In genomic region chr3:122729960-122730740, GRCm38 (mm10) we compare ENCODE assay signal across 8 mouse cellular contexts. TPM values are rescaled to one million over a fixed set of nuclear protein-coding genes. Genes with fewer than 3 reads are reported as not detected.
DNase-seq lines count a peak whose midpoint lies in the region; ATAC-seq and TF ChIP-seq lines count a peak whose summit lies in the region.

No protein-coding gene starts in this region.

- no peaks in the 10 kb centered on the region for H3K36me3 ChIP-seq in E14TG2a.4 (ENCODE audit: insufficient read depth, low read length)
- H3K36me3 ChIP-seq in forebrain, postnatal 0 days (ENCODE audit: insufficient read depth) = no peaks in the 10 kb centered on the region
- no peaks in the 10 kb centered on the region for H3K36me3 ChIP-seq in lung, embryonic 16.5 days (ENCODE audit: control insufficient read depth, insufficient read depth, low read length)
- no peaks in the 10 kb centered on the region for H3K36me3 ChIP-seq in thymus, adult 2 months (ENCODE audit: control insufficient read depth, insufficient read depth, low read length)

- peaks cover 47% of the 10 kb centered on the region for H3K27me3 ChIP-seq in E14TG2a.4 (ENCODE audit: insufficient read depth, low read length)
- no peaks in the 10 kb centered on the region for H3K27me3 ChIP-seq in forebrain, postnatal 0 days (ENCODE audit: insufficient read depth, low read length)
- H3K27me3 ChIP-seq in lung, embryonic 16.5 days (ENCODE audit: control insufficient read depth, insufficient read depth, low read depth, low read length) = no peaks in the 10 kb centered on the region
- H3K27me3 ChIP-seq in thymus, adult 2 months (ENCODE audit: control insufficient read depth, insufficient read depth, low read length) = no peaks in the 10 kb centered on the region

- no peak for TF ChIP-seq CTCF in E14TG2a.4 (conservative IDR thresholded peaks at IDR 0.05; ENCODE audit: low read length)
- peak; percentile 57 for TF ChIP-seq CTCF in forebrain, postnatal 0 days (IDR thresholded peaks at IDR 0.05; ENCODE audit: low read depth)
- peak; percentile 73 for TF ChIP-seq CTCF in layer of hippocampus, adult 2 months (conservative IDR thresholded peaks at IDR 0.05)
- peak; percentile 93; the same call in 1 of the 2 replicates for TF ChIP-seq CTCF in thymus, adult 2 months (IDR thresholded peaks at IDR 0.05; ENCODE audit: borderline replicate concordance, control insufficient read depth, extremely low read depth, insufficient read depth, low read length, poor library complexity)

- peaks cover 12% of the 10 kb centered on the region for H3K4me1 ChIP-seq in E14TG2a.4 (replicated peaks; ENCODE audit: low read depth, low read length)
- H3K4me1 ChIP-seq in forebrain, postnatal 0 days (ENCODE audit: insufficient read depth) = no peaks in the 10 kb centered on the region
- H3K4me1 ChIP-seq in lung, embryonic 16.5 days (replicated peaks; ENCODE audit: control insufficient read depth, insufficient read depth, low read length) = peaks cover 3% of the 10 kb centered on the region; the same call in 1 of the 2 replicates
- H3K4me1 ChIP-seq in thymus, adult 2 months (replicated peaks; ENCODE audit: control insufficient read depth, insufficient read depth, low read length) = no peaks in the 10 kb centered on the region

- H3K9ac ChIP-seq in forebrain, postnatal 0 days = peak overlapping the region; percentile 76
- H3K9ac ChIP-seq in lung, embryonic 16.5 days (ENCODE audit: low read length) = peak overlapping the region; percentile 93

- DNase-seq in cerebellum, adult 11 months = peak; percentile 9
- DNase-seq in forebrain, postnatal 0 days = peak; percentile 71
- peak; percentile 81 to 85 for DNase-seq in heart, postnatal 36 days
- DNase-seq in layer of hippocampus, adult 2 months (ENCODE audit: low spot score in 2 of 2) = peak in 1 of 2 experiments; percentile 23
- peak; percentile 56 for DNase-seq in ovary, adult 18-20 months (ENCODE audit: low spot score)
- DNase-seq in thymus, adult 2 months = peak; percentile 63

- peak overlapping the region; percentile 88 for H3K27ac ChIP-seq in forebrain, postnatal 0 days (ENCODE audit: low read depth, low read length)
- H3K27ac ChIP-seq in layer of hippocampus, adult 2 months = peak overlapping the region; percentile 74
- peak overlapping the region; percentile 98 for H3K27ac ChIP-seq in lung, embryonic 16.5 days (ENCODE audit: low read length)
- H3K27ac ChIP-seq in thymus, adult 2 months (ENCODE audit: control insufficient read depth, insufficient read depth, low read length) = no peak overlapping the region

- H3K4me3 ChIP-seq in E14TG2a.4 (replicated peaks; ENCODE audit: low read length) = peak overlapping the region; percentile 88
- peak overlapping the region; percentile 79 for H3K4me3 ChIP-seq in forebrain, postnatal 0 days (ENCODE audit: low read depth, low read length)
- peak overlapping the region; percentile 77 for H3K4me3 ChIP-seq in layer of hippocampus, adult 2 months
- peak overlapping the region; percentile 81 for H3K4me3 ChIP-seq in lung, embryonic 16.5 days (ENCODE audit: low read length)
- peak overlapping the region; percentile 64 for H3K4me3 ChIP-seq in thymus, adult 2 months (ENCODE audit: control insufficient read depth, insufficient read depth, low read length)

- H3K9me3 ChIP-seq in E14TG2a.4 (ENCODE audit: low read length) = no peaks in the 10 kb centered on the region
- H3K9me3 ChIP-seq in forebrain, postnatal 0 days (ENCODE audit: low read length) = no peaks in the 10 kb centered on the region
- H3K9me3 ChIP-seq in lung, embryonic 16.5 days (ENCODE audit: control insufficient read depth, low read length) = no peaks in the 10 kb centered on the region

- TF ChIP-seq POLR2A in thymus, adult 2 months (IDR thresholded peaks at IDR 0.05; ENCODE audit: control insufficient read depth, extremely low read depth, insufficient read depth, low read length, poor library complexity) = 0 out of 2 replicates have a peak, but pooled peaks have one; percentile 5

- peak overlapping the region; percentile 91 for H3K4me2 ChIP-seq in forebrain, postnatal 0 days (ENCODE audit: low read depth)
- peak overlapping the region; percentile 82 for H3K4me2 ChIP-seq in lung, embryonic 16.5 days (ENCODE audit: low read depth, low read length)

- intact Hi-C loops in heart, postnatal 36 days (cut with DNase I) = loop anchor here (1.0 to 5.0 kb wide), 5 partner anchors 55 to 438 kb away; partner anchors contain the start of gene Bcar3

- WGBS in forebrain, postnatal 0 days = 1% methylated on average over 80 of the region's 92 CpGs
- WGBS in lung, embryonic 16.5 days = 0% methylated on average over 79 of the region's 92 CpGs
- 1% methylated on average over 91 of the region's 92 CpGs for WGBS in thymus, adult 2 months

- ATAC-seq in forebrain, postnatal 0 days = peak; percentile 81
- ATAC-seq in lung, embryonic 16.5 days (ENCODE audit: low read depth) = peak; percentile 85

RNA-seq across cellular contexts. Expression of gene Pde5a, which starts 1.4 kb away (rescaled TPM):
- 8.7 and 12.5 TPM in 2 replicates for total RNA-seq in forebrain, postnatal 0 days (2014; rRNA removed)
- polyA plus RNA-seq in forebrain, postnatal 0 days (2015; fragmentation: Nextera tagmentation; extraction: Ambion mirVana) = 0.92 and 1.4 TPM in 2 replicates
- 1 to 10 TPM; 3.5 to 4.9 TPM for total RNA-seq in heart, postnatal 36 days (2021)
- total RNA-seq in layer of hippocampus, adult 2 months (2021) = 10 to 100 TPM; 14.8 to 16.7 TPM
- polyA plus RNA-seq in lung, embryonic 16.5 days (2015; fragmentation: Nextera tagmentation; extraction: Ambion mirVana) = 23.7 and 24.7 TPM in 2 replicates
- 2.6 and 3.6 TPM in 2 replicates for polyA plus RNA-seq in thymus, adult 2 months (2012; rRNA removed)
